Comparison of ENCODE assay signal across 26 mouse cellular contexts in the genomic region with DNA sequence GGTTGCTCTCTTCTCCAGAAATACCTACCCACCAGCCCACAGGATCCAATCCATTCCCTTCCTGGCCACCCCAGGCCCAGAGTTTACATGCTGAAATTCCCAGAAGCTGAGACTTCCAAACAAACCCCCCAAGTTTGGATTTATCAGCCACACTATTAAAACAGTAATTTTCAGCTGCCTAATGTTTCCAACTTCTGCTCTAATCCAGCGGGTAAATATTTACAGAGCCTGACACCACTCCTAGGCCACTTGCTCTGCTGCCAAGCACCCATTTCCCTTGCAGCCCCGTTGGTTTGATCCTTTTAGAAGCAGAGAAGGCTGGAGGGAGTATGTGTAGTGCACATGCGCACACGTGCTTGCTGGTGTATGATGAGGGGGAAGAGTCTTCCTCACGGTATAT.
DNase-seq lines count a peak whose midpoint lies in the region; ATAC-seq and TF ChIP-seq lines count a peak whose summit lies in the region.
"Had no signal": no experiment of that assay in that cellular context is flagged by ENCODE, and none has a peak within 500 bp of the region (broad histone marks: within the 10 kb centered on the region; RNA-seq: fewer than 3 reads in every experiment).

No protein-coding gene starts in this region.

- 20% methylated on average over 5 of the region's 5 CpGs for WGBS in liver, adult 2 months
- 55% methylated on average over 5 of the region's 5 CpGs for WGBS in liver, postnatal 0 days (ENCODE audit: insufficient replicate concordance)
- WGBS in lung, embryonic 16.5 days, result 47% methylated on average over 5 of the region's 5 CpGs

- no peak for ATAC-seq in liver, postnatal 0 days
- no peak for ATAC-seq in lung, embryonic 16.5 days (ENCODE audit: low read depth)
- ATAC-seq: activated CD4-positive, CD25-positive, alpha-beta regulatory T cell, adult 4 months; forebrain, embryonic 15.5 days had no signal

- no peak for TF ChIP-seq EP300 in liver, postnatal 0 days (IDR thresholded peaks at IDR 0.05; ENCODE audit: low read depth)

- H3K36me3 ChIP-seq in liver, adult 2 months (ENCODE audit: control insufficient read depth, insufficient read depth, low read length), result no peaks in the 10 kb centered on the region
- no peaks in the 10 kb centered on the region for H3K36me3 ChIP-seq in liver, postnatal 0 days (replicated peaks; ENCODE audit: insufficient read depth, low read length)
- no peaks in the 10 kb centered on the region for H3K36me3 ChIP-seq in lung, embryonic 16.5 days (ENCODE audit: control insufficient read depth, insufficient read depth, low read length)
- H3K36me3 ChIP-seq: embryonic facial prominence, embryonic 10.5 days; embryonic facial prominence, embryonic 13.5 days; forebrain, embryonic 12.5 days; forebrain, embryonic 15.5 days; heart, embryonic 10.5 days; heart, embryonic 13.5 days had no signal

- no peaks in the 10 kb centered on the region for H3K79me2 ChIP-seq in liver, adult 2 months (ENCODE audit: control insufficient read depth, insufficient read depth, low read length)

- no peaks in the 10 kb centered on the region for H3K4me1 ChIP-seq in liver, adult 2 months (ENCODE audit: control insufficient read depth, insufficient read depth, low read length)
- H3K4me1 ChIP-seq in liver, postnatal 0 days (ENCODE audit: insufficient read depth), result no peaks in the 10 kb centered on the region
- H3K4me1 ChIP-seq in lung, embryonic 16.5 days (replicated peaks; ENCODE audit: control insufficient read depth, insufficient read depth, low read length), result peaks cover 8% of the 10 kb centered on the region

- H3K4me3 ChIP-seq in liver, adult 2 months (ENCODE audit: insufficient read depth, low read depth, low read length), result no peak overlapping the region
- H3K4me3 ChIP-seq in liver, postnatal 0 days (ENCODE audit: low read depth, low read length), result no peak overlapping the region
- H3K4me3 ChIP-seq in lung, embryonic 16.5 days (ENCODE audit: low read length), result no peak overlapping the region
- H3K4me3 ChIP-seq: embryonic facial prominence, embryonic 10.5 days; embryonic facial prominence, embryonic 13.5 days; erythroblast, embryonic 14.5 days; forebrain, embryonic 12.5 days; forebrain, embryonic 15.5 days; heart, adult 2 months; heart, embryonic 10.5 days; heart, embryonic 13.5 days had no signal

- TF ChIP-seq CTCF in liver, adult 2 months (IDR thresholded peaks at IDR 0.05; ENCODE audit: low read depth, low read length), result no peak
- TF ChIP-seq CTCF in liver, postnatal 0 days (IDR thresholded peaks at IDR 0.05; ENCODE audit: low read depth), result no peak

- TF ChIP-seq POLR2A in liver, adult 2 months (IDR thresholded peaks at IDR 0.05; ENCODE audit: extremely low read depth, insufficient read depth, low read length), result no peak

- DNase-seq in liver, adult 2 months (ENCODE audit: extremely low read depth, low read depth, low spot score), result peak; percentile 33
- no peak for DNase-seq in liver, postnatal 0 days
- no peak for DNase-seq in lung, postnatal 14 days
- peak; percentile 12 for DNase-seq in lung, postnatal 25 days (ENCODE audit: low spot score)
- no peak for DNase-seq in gastrocnemius, postnatal 36 days
- DNase-seq: adrenal gland, adult 8-10 months; adrenal gland, postnatal 25 days; cerebellum, adult 11-12 months; cerebellum, adult 8-10 months; cerebellum, postnatal 10 days; cerebellum, postnatal 36 days; embryo, embryonic 11 days; gastrocnemius, postnatal 25 days; heart, adult 2 months; heart, postnatal 14 days; heart, postnatal 4 days had no signal

- intact Hi-C loops in gastrocnemius, postnatal 36 days (cut with DNase I), result loop anchor here (5.0 kb wide), 1 partner anchor 438 kb away; no protein-coding TSS in a partner anchor

- H3K4me2 ChIP-seq in liver, postnatal 0 days (ENCODE audit: low read depth, low read length), result no peak overlapping the region
- H3K4me2 ChIP-seq in lung, embryonic 16.5 days (ENCODE audit: low read depth, low read length), result no peak overlapping the region
- H3K4me2 ChIP-seq: embryonic facial prominence, embryonic 13.5 days; forebrain, embryonic 12.5 days; forebrain, embryonic 15.5 days; heart, embryonic 13.5 days; hindbrain, embryonic 14.5 days had no signal

- H3K9me3 ChIP-seq in liver, postnatal 0 days (ENCODE audit: low read length), result no peaks in the 10 kb centered on the region
- no peaks in the 10 kb centered on the region for H3K9me3 ChIP-seq in lung, embryonic 16.5 days (ENCODE audit: control insufficient read depth, low read length)
- H3K9me3 ChIP-seq: embryonic facial prominence, embryonic 10.5 days; embryonic facial prominence, embryonic 13.5 days; forebrain, embryonic 12.5 days; forebrain, embryonic 15.5 days; heart, embryonic 10.5 days; heart, embryonic 13.5 days had no signal

- no peaks in the 10 kb centered on the region; the same call in 1 of the 2 replicates for H3K27me3 ChIP-seq in liver, adult 2 months (ENCODE audit: control insufficient read depth, insufficient read depth, low read length)
- peaks cover 17% of the 10 kb centered on the region; the same call in 1 of the 2 replicates for H3K27me3 ChIP-seq in liver, postnatal 0 days (ENCODE audit: insufficient read depth, low read length)
- no peaks in the 10 kb centered on the region; the same call in none of the 2 replicates for H3K27me3 ChIP-seq in lung, embryonic 16.5 days (ENCODE audit: control insufficient read depth, insufficient read depth, low read depth, low read length)
- H3K27me3 ChIP-seq: forebrain, embryonic 15.5 days had no signal

- H3K27ac ChIP-seq in liver, adult 2 months (replicated peaks; ENCODE audit: insufficient read depth, low read depth, low read length), result no peak overlapping the region
- no peak overlapping the region for H3K27ac ChIP-seq in liver, postnatal 0 days (ENCODE audit: low read depth)
- peak overlapping the region; percentile 46; the same call in 1 of the 2 replicates for H3K27ac ChIP-seq in lung, embryonic 16.5 days (ENCODE audit: low read length)
- H3K27ac ChIP-seq: embryonic facial prominence, embryonic 10.5 days; embryonic facial prominence, embryonic 13.5 days; forebrain, embryonic 12.5 days; forebrain, embryonic 15.5 days; heart, adult 2 months; heart, embryonic 10.5 days; heart, embryonic 13.5 days; hindbrain, embryonic 14.5 days had no signal

- no peak overlapping the region for H3K9ac ChIP-seq in liver, adult 2 months (ENCODE audit: low read depth, low read length)
- H3K9ac ChIP-seq in liver, postnatal 0 days (replicated peaks), result no peak overlapping the region
- H3K9ac ChIP-seq in lung, embryonic 16.5 days (ENCODE audit: low read length), result no peak overlapping the region
- H3K9ac ChIP-seq: embryonic facial prominence, embryonic 13.5 days; forebrain, embryonic 12.5 days; forebrain, embryonic 15.5 days; heart, embryonic 13.5 days; hindbrain, embryonic 14.5 days had no signal

Comparison
In these comparisons a context has a peak if more than half of its experiments do, and no peak if none do; other contexts are left out.
1. DNase-seq: peak in liver, adult 2 months (single experiment) and lung, postnatal 25 days (single experiment); none in liver, postnatal 0 days (single experiment), lung, postnatal 14 days (single experiment) and gastrocnemius, postnatal 36 days (0 of 2).